Mouse (Mus musculus): ENCODE results near the gene Trpc6. TPM values are rescaled to one million over a fixed set of nuclear protein-coding genes. Genes with fewer than 3 reads are reported as not detected.

The Trpc6 gene
- polyA plus RNA-seq, 1 experiment from 2014 or later = 0.92 TPM

GRCm38 (mm10) chr9:8710052-8710739 lies 166.3 kb downstream of the Trpc6 start:
- WGBS = 73% methylated on average over 3 of the region's 3 CpGs
- H3K27ac ChIP-seq (replicated peaks; ENCODE audit: low read depth, low read length) = no peak overlapping the region
- H3K9ac ChIP-seq (ENCODE audit: low read length) = no peak overlapping the region
- no peaks in the 10 kb centered on the region for H3K27me3 ChIP-seq (ENCODE audit: control insufficient read depth, insufficient read depth, low read length)
- DNase-seq (ENCODE audit: low spot score) (no peak), ATAC-seq (ENCODE audit: insufficient number of reproducible peaks, low FRiP score, low TSS enrichment, low read depth) (no peak)
- no peak overlapping the region for H3K4me2 ChIP-seq (ENCODE audit: low read depth, severe bottlenecking)
- no peaks in the 10 kb centered on the region for H3K36me3 ChIP-seq (ENCODE audit: control insufficient read depth, insufficient read depth, low read length)
- no peak overlapping the region for H3K4me3 ChIP-seq (ENCODE audit: low read depth, low read length)
- no peaks in the 10 kb centered on the region for H3K9me3 ChIP-seq (ENCODE audit: control insufficient read depth, low read length)
- H3K4me1 ChIP-seq (ENCODE audit: control insufficient read depth, insufficient read depth, low read length) = no peaks in the 10 kb centered on the region

- H3K27me3 ChIP-seq (ENCODE audit: control insufficient read depth, insufficient read depth, low read length) = no peaks in the 10 kb centered on the region
- no peaks in the 10 kb centered on the region for H3K36me3 ChIP-seq (ENCODE audit: control insufficient read depth, insufficient read depth, low read length)
- H3K4me2 ChIP-seq (ENCODE audit: low read depth, severe bottlenecking) = no peak overlapping the region
- no peak overlapping the region for H3K27ac ChIP-seq (replicated peaks; ENCODE audit: low read depth, low read length)
- no peaks in the 10 kb centered on the region for H3K4me1 ChIP-seq (ENCODE audit: control insufficient read depth, insufficient read depth, low read length)
- H3K9me3 ChIP-seq (ENCODE audit: control insufficient read depth, low read length) = no peaks in the 10 kb centered on the region
- H3K4me3 ChIP-seq (ENCODE audit: low read depth, low read length) = no peak overlapping the region
- DNase-seq (ENCODE audit: low spot score) (no peak), ATAC-seq (ENCODE audit: insufficient number of reproducible peaks, low FRiP score, low TSS enrichment, low read depth) (no peak)
- 61% methylated on average over 1 of the region's 1 CpGs for WGBS
- no peak overlapping the region for H3K9ac ChIP-seq (ENCODE audit: low read length)
These were observed 175.1 kb downstream of the Trpc6 start for GRCm38 (mm10) chr9:8719017-8719416.

GRCm38 (mm10) chr9:8729056-8729455 lies 185.1 kb downstream of the Trpc6 start:
- Histone ChIP-seq H3K4me2 (ENCODE audit: low read depth, severe bottlenecking) (no peak overlapping the region), H3K9ac (ENCODE audit: low read length) (no peak overlapping the region), H3K4me1 (ENCODE audit: control insufficient read depth, insufficient read depth, low read length) (no peaks in the 10 kb centered on the region), H3K27me3 (ENCODE audit: control insufficient read depth, insufficient read depth, low read length) (no peaks in the 10 kb centered on the region), H3K9me3 (ENCODE audit: control insufficient read depth, low read length) (no peaks in the 10 kb centered on the region), H3K4me3 (ENCODE audit: low read depth, low read length) (no peak overlapping the region), H3K36me3 (ENCODE audit: control insufficient read depth, insufficient read depth, low read length) (no peaks in the 10 kb centered on the region), H3K27ac (replicated peaks; ENCODE audit: low read depth, low read length) (no peak overlapping the region)
- ATAC-seq (ENCODE audit: insufficient number of reproducible peaks, low FRiP score, low TSS enrichment, low read depth) (no peak), DNase-seq (ENCODE audit: low spot score) (no peak)
- 84% methylated on average over 3 of the region's 3 CpGs for WGBS

All from limb, embryonic 11.5 days (tissue).